8 mouse cellular contexts compared by ENCODE assay signal in the genomic region with DNA sequence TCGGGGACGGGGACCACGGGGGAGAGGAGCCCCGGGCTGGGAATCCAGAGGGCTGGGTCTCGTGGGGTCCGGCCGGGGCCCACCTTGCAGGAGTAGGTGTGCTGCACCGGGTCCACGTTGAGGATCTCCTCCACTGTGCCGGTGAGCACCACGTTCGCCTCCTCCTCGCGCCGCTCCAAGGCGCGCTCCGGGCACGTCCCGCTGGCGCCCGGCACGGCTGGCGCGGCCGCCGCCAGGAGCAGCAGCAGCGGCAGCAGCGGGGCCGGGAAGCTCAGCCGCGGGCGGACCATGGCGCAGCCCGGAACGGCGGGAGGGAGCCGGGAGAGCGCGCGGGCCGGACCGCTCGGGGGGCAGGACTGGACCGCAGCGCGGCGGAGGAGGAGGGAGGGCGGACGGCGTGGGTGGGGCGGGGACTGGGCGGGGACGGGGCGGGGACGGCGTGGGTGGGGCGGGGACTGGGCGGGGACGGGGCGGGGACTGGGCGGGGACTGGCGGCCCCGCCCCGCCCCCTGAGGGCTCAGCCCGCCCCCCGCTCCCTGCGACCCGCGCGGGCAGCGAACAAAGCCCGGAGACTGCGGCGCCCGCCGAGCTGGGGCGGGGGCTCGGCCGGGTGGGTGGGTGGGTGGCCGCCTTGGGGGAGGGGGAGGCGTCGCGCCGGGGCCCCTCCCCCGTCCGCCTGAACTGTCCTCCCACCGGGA. TPM values are rescaled to one million over a fixed set of nuclear protein-coding genes. Genes with fewer than 3 reads are reported as not detected.
DNase-seq lines count a peak whose midpoint lies in the region; ATAC-seq and TF ChIP-seq lines count a peak whose summit lies in the region.

A gene (minus strand): TSS at position 358 of the 698 bp plus-strand sequence.

- H3K9me3 ChIP-seq in embryonic facial prominence, embryonic 15.5 days (replicated peaks), result no peaks in the 10 kb centered on the region
- H3K9me3 ChIP-seq in heart, embryonic 14.5 days (ENCODE audit: control insufficient read depth, low read length), result no peaks in the 10 kb centered on the region
- H3K9me3 ChIP-seq in kidney, postnatal 0 days (replicated peaks; ENCODE audit: low read length), result no peaks in the 10 kb centered on the region
- H3K9me3 ChIP-seq in liver, embryonic 14.5 days (ENCODE audit: control insufficient read depth, low read length), result no peaks in the 10 kb centered on the region
- H3K9me3 ChIP-seq in neural tube, embryonic 11.5 days (ENCODE audit: control insufficient read depth, low read length), result no peaks in the 10 kb centered on the region

- TF ChIP-seq EP300 in liver, embryonic 14.5 days (IDR thresholded peaks at IDR 0.05; ENCODE audit: low read depth), result no peak

- peaks cover 50% of the 10 kb centered on the region for H3K4me1 ChIP-seq in embryonic facial prominence, embryonic 15.5 days
- peaks cover 30 to 45% of the 10 kb centered on the region in 2 experiments for H3K4me1 ChIP-seq in heart, embryonic 14.5 days (ENCODE audit: control insufficient read depth in 2 of 2, insufficient read depth in 2 of 2, low read length in 2 of 2)
- peaks cover 31% of the 10 kb centered on the region for H3K4me1 ChIP-seq in kidney, postnatal 0 days (replicated peaks; ENCODE audit: insufficient read depth, low read length)
- peaks cover 18 to 28% of the 10 kb centered on the region in 2 experiments for H3K4me1 ChIP-seq in liver, embryonic 14.5 days (replicated peaks; ENCODE audit: control insufficient read depth in 2 of 2, insufficient read depth in 2 of 2, low read length in 1 of 2)
- H3K4me1 ChIP-seq in neural tube, embryonic 11.5 days (ENCODE audit: control insufficient read depth, insufficient read depth, low read length), result peaks cover 23% of the 10 kb centered on the region

- peak within 1 kb of the TSS; percentile 86 for H3K9ac ChIP-seq in embryonic facial prominence, embryonic 15.5 days
- peak within 1 kb of the TSS; percentile 94 for H3K9ac ChIP-seq in heart, embryonic 14.5 days (ENCODE audit: low read length)
- peak within 1 kb of the TSS; percentile 90 for H3K9ac ChIP-seq in kidney, postnatal 0 days (ENCODE audit: low read depth, low read length)
- peak within 1 kb of the TSS; percentile 75 for H3K9ac ChIP-seq in liver, embryonic 14.5 days (replicated peaks)
- peak within 1 kb of the TSS; percentile 72 for H3K9ac ChIP-seq in neural tube, embryonic 11.5 days (ENCODE audit: low read length)

- no peak for TF ChIP-seq CTCF in kidney, postnatal 0 days (IDR thresholded peaks at IDR 0.05; ENCODE audit: low read depth)
- TF ChIP-seq CTCF in liver, embryonic 14.5 days (IDR thresholded peaks at IDR 0.05; ENCODE audit: low read depth), result no peak

- H3K27me3 ChIP-seq in embryonic facial prominence, embryonic 15.5 days, result no peaks in the 10 kb centered on the region
- H3K27me3 ChIP-seq in heart, embryonic 14.5 days (ENCODE audit: control insufficient read depth, insufficient read depth, low read length), result no peaks in the 10 kb centered on the region
- no peaks in the 10 kb centered on the region for H3K27me3 ChIP-seq in kidney, postnatal 0 days (ENCODE audit: insufficient read depth, low read length)
- H3K27me3 ChIP-seq in liver, embryonic 14.5 days (ENCODE audit: control insufficient read depth, insufficient read depth, low read length), result peaks cover 16% of the 10 kb centered on the region
- no peaks in the 10 kb centered on the region for H3K27me3 ChIP-seq in neural tube, embryonic 11.5 days (ENCODE audit: control insufficient read depth, insufficient read depth, low read length)

- DNase-seq in 3134 (ENCODE audit: extremely low read depth, insufficient read length, low spot score), result peak; percentile 42
- DNase-seq in adrenal gland, adult 8-10 months, result peak; percentile 45
- no peak for DNase-seq in kidney, postnatal 0 days (ENCODE audit: low spot score)
- DNase-seq in liver, embryonic 14.5 days (ENCODE audit: low read depth in 3 of 3, low spot score in 3 of 3), result peak in 2 of 3 experiments; percentile 42 to 45
- no peak for DNase-seq in neural tube, embryonic 11.5 days (ENCODE audit: low spot score)
- peak; percentile 82 for DNase-seq in testis, postnatal 10 days (ENCODE audit: low spot score)

- H3K4me2 ChIP-seq in embryonic facial prominence, embryonic 15.5 days (replicated peaks), result peak within 1 kb of the TSS; percentile 92
- peak within 1 kb of the TSS; percentile 98 for H3K4me2 ChIP-seq in heart, embryonic 14.5 days (ENCODE audit: low read length)
- H3K4me2 ChIP-seq in kidney, postnatal 0 days (ENCODE audit: low read length), result peak within 1 kb of the TSS; percentile 96
- H3K4me2 ChIP-seq in liver, embryonic 14.5 days (ENCODE audit: low read depth), result peak within 1 kb of the TSS; percentile 92
- peak within 1 kb of the TSS; percentile 80 for H3K4me2 ChIP-seq in neural tube, embryonic 11.5 days (ENCODE audit: low read depth)

- 1% methylated on average over 23 of the region's 88 CpGs for WGBS in embryonic facial prominence, embryonic 15.5 days
- under 1% methylated on average over 46 of the region's 88 CpGs for WGBS in heart, embryonic 14.5 days
- under 1% methylated on average over 44 of the region's 88 CpGs for WGBS in kidney, postnatal 0 days
- WGBS in liver, embryonic 14.5 days (ENCODE audit: insufficient replicate concordance), result 0% methylated on average over 63 of the region's 88 CpGs
- WGBS in neural tube, embryonic 11.5 days, result 0% methylated on average over 35 of the region's 88 CpGs

- peak within 1 kb of the TSS; percentile 90 for H3K27ac ChIP-seq in embryonic facial prominence, embryonic 15.5 days (replicated peaks)
- H3K27ac ChIP-seq in heart, embryonic 14.5 days (replicated peaks in 1 of 2; ENCODE audit: control insufficient read depth in 1 of 2, insufficient read depth in 1 of 2, low read depth in 2 of 2, low read length in 2 of 2), result peak within 1 kb of the TSS; percentile 77 to 91
- peak within 1 kb of the TSS; percentile 93 for H3K27ac ChIP-seq in kidney, postnatal 0 days
- H3K27ac ChIP-seq in liver, embryonic 14.5 days, result peak within 1 kb of the TSS; percentile 90
- peak within 1 kb of the TSS; percentile 93 for H3K27ac ChIP-seq in neural tube, embryonic 11.5 days (ENCODE audit: low read depth, low read length)

- H3K36me3 ChIP-seq in embryonic facial prominence, embryonic 15.5 days, result peaks cover 6% of the 10 kb centered on the region; the same call in 1 of the 2 replicates
- H3K36me3 ChIP-seq in heart, embryonic 14.5 days (ENCODE audit: control insufficient read depth, insufficient read depth, low read length), result peaks cover 18% of the 10 kb centered on the region
- H3K36me3 ChIP-seq in kidney, postnatal 0 days (ENCODE audit: insufficient read depth, low read length), result 0 out of 2 replicates have a peak, but pooled peaks cover 5% of the 10 kb centered on the region
- H3K36me3 ChIP-seq in liver, embryonic 14.5 days (replicated peaks; ENCODE audit: control insufficient read depth, insufficient read depth, low read depth), result no peaks in the 10 kb centered on the region
- H3K36me3 ChIP-seq in neural tube, embryonic 11.5 days (ENCODE audit: control insufficient read depth, insufficient read depth, low read length), result peaks cover 4% of the 10 kb centered on the region

- peak within 1 kb of the TSS; percentile 93 for H3K4me3 ChIP-seq in embryonic facial prominence, embryonic 15.5 days (replicated peaks)
- peak within 1 kb of the TSS; percentile 84 to 93 for H3K4me3 ChIP-seq in heart, embryonic 14.5 days (ENCODE audit: control insufficient read depth in 1 of 2, insufficient read depth in 1 of 2, low read depth in 1 of 2, low read length in 2 of 2)
- peak within 1 kb of the TSS; percentile 96 for H3K4me3 ChIP-seq in kidney, postnatal 0 days (replicated peaks; ENCODE audit: low read depth, low read length)
- peak within 1 kb of the TSS; percentile 72 to 78 for H3K4me3 ChIP-seq in liver, embryonic 14.5 days (ENCODE audit: insufficient read depth in 1 of 2, low read depth in 2 of 2, low read length in 2 of 2)
- peak within 1 kb of the TSS; percentile 84 for H3K4me3 ChIP-seq in neural tube, embryonic 11.5 days (ENCODE audit: low read depth, low read length)

- ATAC-seq in embryonic facial prominence, embryonic 15.5 days (ENCODE audit: insufficient number of reproducible peaks, low FRiP score, low TSS enrichment, low read depth), result peak; percentile 86
- peak; percentile 81 for ATAC-seq in heart, embryonic 14.5 days (ENCODE audit: insufficient number of reproducible peaks, insufficient read depth, low FRiP score, low read depth)
- ATAC-seq in kidney, postnatal 0 days (replicated peaks; ENCODE audit: low FRiP score, low read depth), result peak; percentile 74
- ATAC-seq in liver, embryonic 14.5 days (ENCODE audit: insufficient read depth), result peak; percentile 83
- peak; percentile 78 for ATAC-seq in neural tube, embryonic 11.5 days (ENCODE audit: insufficient read depth, low FRiP score, low TSS enrichment)

RNA-seq across cellular contexts. Expression of the gene that starts here (rescaled TPM):
- 10 to 100 TPM; 29.7 to 54.3 (median 41.1) TPM for total RNA-seq in adrenal gland, adult 8-10 months (2022)
- 72.1 and 82.0 TPM in 2 replicates for polyA plus RNA-seq in embryonic facial prominence, embryonic 15.5 days (2015; fragmentation: Nextera tagmentation; extraction: Ambion mirVana)
- 44.1 and 47.0 TPM in 2 replicates for polyA plus RNA-seq in heart, embryonic 14.5 days (2014; fragmentation: Nextera tagmentation; extraction: Ambion mirVana)
- polyA plus RNA-seq in kidney, postnatal 0 days (2015; fragmentation: Nextera tagmentation; extraction: Ambion mirVana), result 76.5 and 79.8 TPM in 2 replicates
- polyA plus RNA-seq in liver, embryonic 14.5 days (2012; rRNA removed), result 18.5 TPM in 2 replicates
- 6.7 and 7.2 TPM in 2 replicates for polyA plus RNA-seq in liver, embryonic 14.5 days (2014; fragmentation: Nextera tagmentation; extraction: Ambion mirVana)
- 85.9 and 91.9 TPM in 2 replicates for polyA plus RNA-seq in neural tube, embryonic 11.5 days (2014; fragmentation: Nextera tagmentation; extraction: Ambion mirVana)

Comparison
In these comparisons a context has a peak if more than half of its experiments do, and no peak if none do; other contexts are left out.
1. DNase-seq: peak in 3134 (single experiment), adrenal gland, adult 8-10 months (single experiment), liver, embryonic 14.5 days (2 of 3) and testis, postnatal 10 days (single experiment); none in kidney, postnatal 0 days (single experiment) and neural tube, embryonic 11.5 days (single experiment).
2. Peak in every context shown above with its lines, with median percentiles within 50 percentile points of each other: ATAC-seq, H3K27ac ChIP-seq, H3K4me2 ChIP-seq, H3K4me3 ChIP-seq and H3K9ac ChIP-seq.